Mouse (Mus musculus): Measurements from ENCODE around the gene Ipp. TPM values are rescaled to one million over a fixed set of nuclear protein-coding genes. Genes with fewer than 3 reads are reported as not detected.

Ipp gene
- total RNA-seq (2021): 14.8 and 22.1 TPM in 2 replicates
- long read RNA-seq, transcript Ipp-202 (9 exons, 2,118 nt): major isoform, 25 of 32 reads
- long read RNA-seq, partial matches to known transcripts: 2 of 32 reads
- long read RNA-seq, other reads (novel, unspliced or antisense): 5 of 32 reads

GRCm38 (mm10) chr4:116507425-116508218 is at the start of gene Ipp:
Gene Ipp (plus strand): TSS chr4:116507549.
- peak; percentile 96 for DNase-seq

GRCm38 (mm10) chr4:116461943-116462342 is 45.4 kb upstream of the Ipp start:
- no peak for DNase-seq

- peak; percentile 49 for DNase-seq
Observed at GRCm38 (mm10) chr4:116463231-116464125, 43.9 kb upstream of the Ipp start.

- DNase-seq: peak; percentile 88
Observed at GRCm38 (mm10) chr4:116464126-116464981, 43.0 kb upstream of the Ipp start, which contains the start of gene Mast2. Gene Mast2 (minus strand): TSS chr4:116464183.

- no peak for DNase-seq
Observed at GRCm38 (mm10) chr4:116481322-116481721, 26.0 kb upstream of the Ipp start.

- DNase-seq: no peak
Observed at GRCm38 (mm10) chr4:116483476-116483875, 23.9 kb upstream of the Ipp start.

GRCm38 (mm10) chr4:116491119-116491536 is 16.2 kb upstream of the Ipp start:
- peak; percentile 61 for DNase-seq

GRCm38 (mm10) chr4:116491886-116492285 is 15.5 kb upstream of the Ipp start:
- no peak for DNase-seq

- DNase-seq: no peak
Observed at GRCm38 (mm10) chr4:116492460-116492859, 14.9 kb upstream of the Ipp start.

- no peak for DNase-seq
Observed at GRCm38 (mm10) chr4:116493646-116494045, 13.7 kb upstream of the Ipp start.

- no peak for DNase-seq
Observed at GRCm38 (mm10) chr4:116499978-116500377, 7.4 kb upstream of the Ipp start.

GRCm38 (mm10) chr4:116506886-116507424 is 394 bp upstream of the Ipp start:
- no peak for DNase-seq

- no peak for DNase-seq
Observed at GRCm38 (mm10) chr4:116531109-116531508, 23.8 kb downstream of the Ipp start.

- no peak for DNase-seq
Observed at GRCm38 (mm10) chr4:116536351-116536750, 29.0 kb downstream of the Ipp start.

- DNase-seq: no peak
Observed at GRCm38 (mm10) chr4:116537737-116538136, 30.4 kb downstream of the Ipp start.

GRCm38 (mm10) chr4:116550432-116550831 is 43.1 kb downstream of the Ipp start:
- no peak for DNase-seq

- DNase-seq: no peak
Observed at GRCm38 (mm10) chr4:116553035-116553434, 45.7 kb downstream of the Ipp start.

- DNase-seq: peak; percentile 65
Observed at GRCm38 (mm10) chr4:116555413-116556300, 48.3 kb downstream of the Ipp start, which contains the start of gene Tmem69. Gene Tmem69 (minus strand): TSS chr4:116555936.

- peak; percentile 92 for DNase-seq
Observed at GRCm38 (mm10) chr4:116556561-116557305, 49.4 kb downstream of the Ipp start.
